Comparison of ENCODE assay signal across 20 mouse cellular contexts in genomic region chr3:142077723-142078302, GRCm38 (mm10).
A peak's percentile ranks its signal among the peaks of the same experiment; 100 is the strongest.
DNase-seq lines count a peak whose midpoint lies in the region; ATAC-seq and TF ChIP-seq lines count a peak whose summit lies in the region.
"Had no signal": no experiment of that assay in that cellular context is flagged by ENCODE, and none has a peak within 500 bp of the region (broad histone marks: within the 10 kb centered on the region; RNA-seq: fewer than 3 reads in every experiment).

No protein-coding gene starts in this region.

- H3K27ac ChIP-seq in intestine, embryonic 14.5 days (ENCODE audit: low read depth) = no peak overlapping the region
- H3K27ac ChIP-seq in intestine, embryonic 15.5 days = no peak overlapping the region
- no peak overlapping the region for H3K27ac ChIP-seq in intestine, postnatal 0 days (ENCODE audit: low read depth, low read length)
- no peak overlapping the region for H3K27ac ChIP-seq in stomach, embryonic 16.5 days (ENCODE audit: low read length)
- H3K27ac ChIP-seq: embryonic facial prominence, embryonic 10.5 days; embryonic facial prominence, embryonic 12.5 days; forebrain, embryonic 13.5 days; forebrain, embryonic 15.5 days had no signal

- H3K27me3 ChIP-seq in intestine, embryonic 14.5 days (replicated peaks; ENCODE audit: control insufficient read depth, insufficient read depth, low read length) = no peaks in the 10 kb centered on the region
- no peaks in the 10 kb centered on the region for H3K27me3 ChIP-seq in intestine, embryonic 15.5 days (replicated peaks)
- H3K27me3 ChIP-seq in intestine, postnatal 0 days (replicated peaks; ENCODE audit: control insufficient read depth, insufficient read depth, low read length) = no peaks in the 10 kb centered on the region
- no peaks in the 10 kb centered on the region for H3K27me3 ChIP-seq in stomach, embryonic 16.5 days (ENCODE audit: control insufficient read depth, insufficient read depth, low read length)
- H3K27me3 ChIP-seq: embryonic facial prominence, embryonic 12.5 days; forebrain, embryonic 13.5 days; forebrain, embryonic 15.5 days had no signal

- H3K9me3 ChIP-seq in intestine, embryonic 14.5 days (ENCODE audit: control insufficient read depth, low read length) = no peaks in the 10 kb centered on the region
- H3K9me3 ChIP-seq in intestine, embryonic 15.5 days = no peaks in the 10 kb centered on the region
- no peaks in the 10 kb centered on the region for H3K9me3 ChIP-seq in intestine, postnatal 0 days (ENCODE audit: control insufficient read depth)
- H3K9me3 ChIP-seq in stomach, embryonic 16.5 days (replicated peaks; ENCODE audit: control insufficient read depth, low read length) = no peaks in the 10 kb centered on the region
- H3K9me3 ChIP-seq: embryonic facial prominence, embryonic 10.5 days; embryonic facial prominence, embryonic 12.5 days; forebrain, embryonic 13.5 days; forebrain, embryonic 15.5 days had no signal

- peak; percentile 55; the same call in 1 of the 2 replicates for ATAC-seq in intestine, embryonic 14.5 days (replicated peaks; ENCODE audit: low FRiP score, low TSS enrichment, low read depth)
- peak; percentile 78 for ATAC-seq in intestine, embryonic 15.5 days
- ATAC-seq in intestine, postnatal 0 days = peak; percentile 43; the same call in 1 of the 2 replicates
- peak; percentile 64; the same call in 1 of the 2 replicates for ATAC-seq in stomach, embryonic 16.5 days (ENCODE audit: insufficient read depth, low FRiP score)
- ATAC-seq in megakaryocyte-erythroid progenitor cell, adult 5-6 weeks (replicated peaks; ENCODE audit: low FRiP score, low TSS enrichment, poor library complexity, severe bottlenecking) = no peak
- ATAC-seq: forebrain, embryonic 13.5 days; forebrain, embryonic 15.5 days; forebrain, postnatal 0 days had no signal

- 52% methylated on average over 3 of the region's 3 CpGs for WGBS in intestine, embryonic 14.5 days
- WGBS in intestine, embryonic 15.5 days = 42% methylated on average over 3 of the region's 3 CpGs
- WGBS in intestine, postnatal 0 days = 41% methylated on average over 3 of the region's 3 CpGs
- WGBS in stomach, embryonic 16.5 days = 49% methylated on average over 3 of the region's 3 CpGs

- H3K4me2 ChIP-seq in intestine, embryonic 14.5 days (ENCODE audit: low read length) = no peak overlapping the region
- H3K4me2 ChIP-seq in intestine, embryonic 15.5 days (replicated peaks) = no peak overlapping the region
- H3K4me2 ChIP-seq in intestine, postnatal 0 days (replicated peaks; ENCODE audit: low read depth) = no peak overlapping the region
- H3K4me2 ChIP-seq in stomach, embryonic 16.5 days (ENCODE audit: low read depth, low read length) = no peak overlapping the region
- H3K4me2 ChIP-seq: embryonic facial prominence, embryonic 12.5 days; forebrain, embryonic 13.5 days; forebrain, embryonic 15.5 days had no signal

- no peak for TF ChIP-seq CTCF in intestine, postnatal 0 days (IDR thresholded peaks at IDR 0.05; ENCODE audit: low read depth)

- no peak overlapping the region for H3K9ac ChIP-seq in intestine, embryonic 14.5 days (ENCODE audit: low read length)
- H3K9ac ChIP-seq in intestine, embryonic 15.5 days = no peak overlapping the region
- H3K9ac ChIP-seq in intestine, postnatal 0 days (ENCODE audit: low read depth, low read length) = no peak overlapping the region
- no peak overlapping the region for H3K9ac ChIP-seq in stomach, embryonic 16.5 days (ENCODE audit: low read length)
- H3K9ac ChIP-seq: embryonic facial prominence, embryonic 12.5 days; forebrain, embryonic 13.5 days; forebrain, embryonic 15.5 days; forebrain, postnatal 0 days had no signal

- no peaks in the 10 kb centered on the region for H3K4me1 ChIP-seq in intestine, embryonic 14.5 days (replicated peaks; ENCODE audit: control insufficient read depth, insufficient read depth, low read length)
- H3K4me1 ChIP-seq in intestine, embryonic 15.5 days (replicated peaks) = no peaks in the 10 kb centered on the region
- no peaks in the 10 kb centered on the region for H3K4me1 ChIP-seq in intestine, postnatal 0 days (replicated peaks; ENCODE audit: control insufficient read depth, insufficient read depth, low read length)
- no peaks in the 10 kb centered on the region for H3K4me1 ChIP-seq in stomach, embryonic 16.5 days (ENCODE audit: control insufficient read depth, insufficient read depth, low read length)
- H3K4me1 ChIP-seq: forebrain, embryonic 13.5 days; forebrain, embryonic 15.5 days had no signal

- no peak overlapping the region for H3K4me3 ChIP-seq in intestine, embryonic 14.5 days (ENCODE audit: low read depth, low read length)
- H3K4me3 ChIP-seq in intestine, embryonic 15.5 days (replicated peaks) = no peak overlapping the region
- H3K4me3 ChIP-seq in intestine, postnatal 0 days (ENCODE audit: low read depth, low read length) = no peak overlapping the region
- H3K4me3 ChIP-seq in stomach, embryonic 16.5 days (replicated peaks; ENCODE audit: low read length) = no peak overlapping the region
- H3K4me3 ChIP-seq: embryonic facial prominence, embryonic 10.5 days; embryonic facial prominence, embryonic 12.5 days; forebrain, embryonic 13.5 days; forebrain, embryonic 15.5 days had no signal

- DNase-seq in intestine, embryonic 14.5 days (ENCODE audit: low spot score) = no peak
- DNase-seq in neural tube, embryonic 10.5 days (ENCODE audit: extremely low spot score, low spot score) = no peak
- DNase-seq in c-Kit-positive CD71-positive TER-119-positive erythroid progenitor cells, embryonic 14.5 days (ENCODE audit: low spot score) = no peak
- DNase-seq: adrenal gland, adult 2 months; adrenal gland, postnatal 10 days; adrenal gland, postnatal 25 days; cerebellum, adult 11-12 months; cerebellum, adult 2 months; cerebellum, adult 9-10 months; cerebellum, postnatal 10 days; cerebellum, postnatal 36 days; forebrain, postnatal 0 days had no signal

- H3K36me3 ChIP-seq in intestine, embryonic 14.5 days (ENCODE audit: control insufficient read depth, insufficient read depth, low read length) = no peaks in the 10 kb centered on the region
- H3K36me3 ChIP-seq in intestine, embryonic 15.5 days = no peaks in the 10 kb centered on the region
- H3K36me3 ChIP-seq in intestine, postnatal 0 days (ENCODE audit: control insufficient read depth, insufficient read depth) = no peaks in the 10 kb centered on the region
- no peaks in the 10 kb centered on the region for H3K36me3 ChIP-seq in stomach, embryonic 16.5 days (ENCODE audit: control insufficient read depth, insufficient read depth, low read length)
- H3K36me3 ChIP-seq: embryonic facial prominence, embryonic 10.5 days; embryonic facial prominence, embryonic 12.5 days; forebrain, embryonic 15.5 days had no signal
